Mouse (Mus musculus) MEL (cell line): Measurements from ENCODE around the gene Myrf. TPM values are rescaled to one million over a fixed set of nuclear protein-coding genes. Genes with fewer than 3 reads are reported as not detected.

Experiments used
- DNase-seq: peaks from one replicate; pipeline ENCODE4 v3.0.0; 2011; ENCODE audit warnings: low read depth, low spot score
- H3K27ac ChIP-seq: 2 replicates; pipeline ENCODE4 v1.5.1; 2012; ENCODE audit warnings: low read depth, mild to moderate bottlenecking, control low read depth, low read length, moderate library complexity; ENCODE audit not compliant: control insufficient read depth
- H3K27me3 ChIP-seq, 2 experiments: fragments of 150-350 bp in 1 of 2; sonication (generic) in 1 of 2; 2 replicates each; pipeline ENCODE4 v1.6.1; 2012; ENCODE audit warnings: low read length in 2 of 2, mild to moderate bottlenecking in 2 of 2, improper control_type of control experiment in 1 of 2, moderate library complexity in 1 of 2; ENCODE audit not compliant: insufficient read depth in 2 of 2, control insufficient read depth in 1 of 2
- H3K36me3 ChIP-seq, 2 experiments: 2 replicates each; pipeline ENCODE4 v1.6.1; 2012 to 2014; ENCODE audit warnings: low read length in 2 of 2, improper control_type of control experiment in 1 of 2, inconsistent platforms in 1 of 2, mild to moderate bottlenecking in 1 of 2; ENCODE audit not compliant: insufficient read depth in 2 of 2, control insufficient read depth in 1 of 2
- H3K4me1 ChIP-seq, 2 experiments: fragments of 150-350 bp in 1 of 2; sonication (generic) in 1 of 2; 2 replicates each; pipeline ENCODE4 v1.6.1; 2012; ENCODE audit warnings: low read length in 2 of 2, improper control_type of control experiment in 1 of 2, mild to moderate bottlenecking in 1 of 2; ENCODE audit not compliant: insufficient read depth in 2 of 2, control insufficient read depth in 1 of 2
- H3K4me3 ChIP-seq, 2 experiments: fragments of 150-350 bp in 1 of 2; sonication (generic) in 1 of 2; 2 replicates each; pipeline ENCODE4 v1.5.1; 2012; ENCODE audit warnings: low read depth in 2 of 2, low read length in 2 of 2, mild to moderate bottlenecking in 2 of 2, moderate library complexity in 2 of 2, control low read depth in 1 of 2, improper control_type of control experiment in 1 of 2; ENCODE audit not compliant: control insufficient read depth in 1 of 2, insufficient read depth in 1 of 2
- H3K79me2 ChIP-seq: 2 replicates; pipeline ENCODE4 v1.6.1; 2012; ENCODE audit warnings: mild to moderate bottlenecking, low read length, moderate library complexity; ENCODE audit not compliant: control insufficient read depth, poor library complexity, insufficient read depth
- H3K9ac ChIP-seq: 2 replicates; pipeline ENCODE4 v1.6.1; 2012; ENCODE audit warnings: low read depth, mild to moderate bottlenecking, control low read depth, low read length, moderate library complexity; ENCODE audit not compliant: control insufficient read depth, poor library complexity, severe bottlenecking
- H3K9me3 ChIP-seq: fragments of 150-350 bp; sonication (generic); replicated peaks from 2 replicates; pipeline ENCODE4 v1.6.1; 2012; ENCODE audit warnings: mild to moderate bottlenecking, low read length, improper control_type of control experiment, moderate library complexity; ENCODE audit not compliant: insufficient read depth
- BHLHE40 ChIP-seq: IDR thresholded peaks from 2 replicates; pipeline ENCODE4 v1.6.1; 2012; ENCODE audit warnings: low read depth, mild to moderate bottlenecking, inconsistent platforms, low read length, improper control_type of control experiment, borderline replicate concordance
- ETS1 ChIP-seq: IDR thresholded peaks from 2 replicates; pipeline ENCODE4 v1.6.1; 2012; ENCODE audit warnings: low read depth, mild to moderate bottlenecking, inconsistent platforms, low read length, improper control_type of control experiment, moderate library complexity
- KAT2A ChIP-seq: conservative IDR thresholded peaks from 2 replicates; pipeline ENCODE4 v1.6.1; 2012; ENCODE audit warnings: low read depth, low read length, improper control_type of control experiment, inconsistent platforms
- MAFK ChIP-seq: IDR thresholded peaks from 2 replicates; pipeline ENCODE4 v1.6.1; 2011; ENCODE audit warnings: low read depth, mild to moderate bottlenecking, low read length, improper control_type of control experiment, borderline replicate concordance
- MAX ChIP-seq: IDR thresholded peaks from 2 replicates; pipeline ENCODE4 v1.6.1; 2011; ENCODE audit warnings: low read length, improper control_type of control experiment
- MXI1 ChIP-seq: IDR thresholded peaks from 2 replicates; pipeline ENCODE4 v1.6.1; 2011; ENCODE audit warnings: mild to moderate bottlenecking, low read depth, low read length, improper control_type of control experiment
- MYB ChIP-seq: IDR thresholded peaks from 2 replicates; pipeline ENCODE4 v1.6.1; 2011; ENCODE audit warnings: mild to moderate bottlenecking, low read depth, low read length, improper control_type of control experiment
- MYC ChIP-seq: IDR thresholded peaks from 2 replicates; pipeline ENCODE4 v1.6.1; 2011; ENCODE audit warnings: low read depth, mild to moderate bottlenecking, low read length, improper control_type of control experiment, moderate library complexity
- NELFE ChIP-seq: IDR thresholded peaks from 2 replicates; pipeline ENCODE4 v1.6.1; 2011; ENCODE audit warnings: low read depth, low read length, improper control_type of control experiment
- POLR2A ChIP-seq, 2 experiments: IDR thresholded peaks; 2 replicates each; pipeline ENCODE4 v1.6.1; 2011 to 2012; ENCODE audit warnings: low read length in 2 of 2, mild to moderate bottlenecking in 2 of 2, control low read depth in 1 of 2, improper control_type of control experiment in 1 of 2, low read depth in 1 of 2, moderate library complexity in 1 of 2; ENCODE audit not compliant: control insufficient read depth in 1 of 2, insufficient read depth in 1 of 2, poor library complexity in 1 of 2
- POLR2AphosphoS2 ChIP-seq: IDR thresholded peaks from 2 replicates; pipeline ENCODE4 v1.6.1; 2011; ENCODE audit warnings: low read length, improper control_type of control experiment
- POLR2AphosphoS5 ChIP-seq: IDR thresholded peaks from 2 replicates; pipeline ENCODE4 v1.6.1; 2012; ENCODE audit warnings: low read depth, borderline replicate concordance, mild to moderate bottlenecking, inconsistent platforms, low read length, moderate library complexity, mixed read lengths
- TCF12 ChIP-seq: IDR thresholded peaks from 2 replicates; pipeline ENCODE4 v1.6.1; 2014; ENCODE audit warnings: low read depth, mild to moderate bottlenecking, inconsistent platforms, low read length, improper control_type of control experiment, moderate library complexity
- ZC3H11A ChIP-seq: IDR thresholded peaks from 2 replicates; pipeline ENCODE4 v1.6.1; 2012; ENCODE audit warnings: low read depth, mild to moderate bottlenecking, inconsistent platforms, low read length, improper control_type of control experiment
- ZKSCAN1 ChIP-seq: IDR thresholded peaks from 2 replicates; pipeline ENCODE4 v1.6.1; 2012; ENCODE audit warnings: low read depth, mild to moderate bottlenecking, inconsistent platforms, low read length, improper control_type of control experiment, moderate library complexity
- ZMIZ1 ChIP-seq: IDR thresholded peaks from 2 replicates; pipeline ENCODE4 v1.6.1; 2012; ENCODE audit warnings: low read depth, mild to moderate bottlenecking, inconsistent platforms, low read length, improper control_type of control experiment, moderate library complexity
- ZNF384 ChIP-seq: IDR thresholded peaks from 2 replicates; pipeline ENCODE4 v1.6.1; 2012; ENCODE audit warnings: low read depth, mild to moderate bottlenecking, inconsistent platforms, low read length, improper control_type of control experiment
- polyA plus RNA-seq, 2 experiments: library from polyadenylated mRNA; stranded (reverse) in 1 of 2; unstranded in 1 of 2; fragments of >175 nt in 1 of 2; fragments of >200 nt in 1 of 2; gene quantifications; 2 replicates each; pipeline versions ENCODE4 v1.2.1 to v1.2.4; 2012; ENCODE audit warnings: low replicate concordance in 2 of 2, low read depth in 1 of 2; ENCODE audit not compliant: insufficient read length in 2 of 2, insufficient read depth in 1 of 2, missing spikeins in 1 of 2
- total RNA-seq: library from RNA; depleted of rRNA; stranded (reverse); fragments of 300-350 nt; gene quantifications from 2 replicates; pipeline ENCODE4 v1.2.3, GENCODE M21; 2012

Gene Myrf
- total and polyA plus RNA-seq, 3 experiments: 0.23 to 2.7 TPM; not detected in 1

GRCm38 (mm10) chr19:10198286-10198685, 42.3 kb downstream of the Myrf start:
- Histone ChIP-seq H3K4me3 (no peak overlapping the region), H3K9ac (no peak overlapping the region), H3K9me3 (no peaks in the 10 kb centered on the region), H3K79me2 (peaks cover 25% of the 10 kb centered on the region), H3K27me3 (no peaks in the 10 kb centered on the region), H3K36me3 (peaks cover 5 to 10% of the 10 kb centered on the region in 2 experiments), H3K27ac (no peak overlapping the region), H3K4me1 (peaks cover 0 to 4% of the 10 kb centered on the region in 2 experiments; a peak in 2 of 4 replicates)
- TF ChIP-seq POLR2A (IDR thresholded peaks at IDR 0.05; ENCODE audit: control insufficient read depth in 1 of 2, insufficient read depth in 1 of 2, low read depth in 1 of 2, low read length in 2 of 2, poor library complexity in 1 of 2): peak in 1 of 2 experiments; percentile 36; a peak in 1 of 4 replicates
- TF ChIP-seq ZMIZ1: 0 out of 2 replicates have a peak, but pooled peaks have one; percentile 19
- no peak for TF ChIP-seq ZNF384
- TF ChIP-seq NELFE: no peak
- no peak for TF ChIP-seq MYC
- no peak for TF ChIP-seq ZC3H11A
- no peak for TF ChIP-seq MAFK
- no peak for TF ChIP-seq POLR2AphosphoS5
- no peak for TF ChIP-seq ZKSCAN1
- TF ChIP-seq ETS1: no peak
- TF ChIP-seq TCF12: no peak
- TF ChIP-seq MAX: no peak
- no peak for TF ChIP-seq BHLHE40
- peak; percentile 82 for TF ChIP-seq POLR2AphosphoS2
- no peak for TF ChIP-seq MYB
- TF ChIP-seq MXI1: no peak
- no peak for TF ChIP-seq KAT2A
- DNase-seq: no peak

GRCm38 (mm10) chr19:10197130-10197529, 43.4 kb downstream of the Myrf start:
- 0 out of 2 replicates have a peak, but pooled peaks have one; percentile 21 for TF ChIP-seq POLR2AphosphoS2
- TF ChIP-seq ZKSCAN1: no peak
- Histone ChIP-seq H3K27ac (no peak overlapping the region), H3K4me1 (no peaks in the 10 kb centered on the region), H3K27me3 (no peaks in the 10 kb centered on the region), H3K9me3 (no peaks in the 10 kb centered on the region), H3K9ac (no peak overlapping the region), H3K79me2 (peaks cover 16% of the 10 kb centered on the region), H3K36me3 (peaks cover 3 to 7% of the 10 kb centered on the region in 2 experiments), H3K4me3 (no peak overlapping the region)
- DNase-seq: no peak
